Mouse (Mus musculus) heart, postnatal 0 days (tissue): ENCODE results near the gene Fermt2.

ENCODE experiments used
- CTCF ChIP-seq: IDR thresholded peaks from 2 replicates; pipeline ENCODE4 v1.5.1; 2016; ENCODE audit warnings: antibody characterized with exemption, control low read depth, low read depth
- EP300 ChIP-seq: IDR thresholded peaks from 2 replicates; pipeline ENCODE4 v1.6.1; 2016; ENCODE audit warnings: antibody characterized with exemption, low read depth

DNA sequence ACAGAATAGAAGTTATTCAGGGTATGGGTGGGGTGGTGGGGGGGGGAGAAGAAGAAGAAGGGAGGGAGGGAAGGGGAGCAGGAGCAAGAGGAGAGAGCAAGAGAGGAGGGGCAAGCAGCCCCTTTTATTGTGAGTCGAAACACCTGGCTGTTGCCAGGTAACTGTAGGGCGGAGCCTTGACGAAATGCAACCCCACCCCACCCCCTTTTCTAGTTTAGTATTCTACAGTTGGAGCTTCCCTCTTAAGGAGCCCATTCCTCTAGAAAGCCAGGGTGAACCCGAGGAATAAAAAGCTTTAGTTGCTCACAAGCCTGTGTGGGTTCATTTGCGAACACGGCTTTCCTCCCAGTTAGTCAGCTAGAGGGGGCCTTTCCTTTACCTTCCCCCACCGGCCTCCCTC lies 85.0 kb downstream of the Fermt2 start:
- TF ChIP-seq CTCF: no peak
- TF ChIP-seq EP300: no peak
